18 mouse cellular contexts compared by ENCODE assay signal in the genomic region with DNA sequence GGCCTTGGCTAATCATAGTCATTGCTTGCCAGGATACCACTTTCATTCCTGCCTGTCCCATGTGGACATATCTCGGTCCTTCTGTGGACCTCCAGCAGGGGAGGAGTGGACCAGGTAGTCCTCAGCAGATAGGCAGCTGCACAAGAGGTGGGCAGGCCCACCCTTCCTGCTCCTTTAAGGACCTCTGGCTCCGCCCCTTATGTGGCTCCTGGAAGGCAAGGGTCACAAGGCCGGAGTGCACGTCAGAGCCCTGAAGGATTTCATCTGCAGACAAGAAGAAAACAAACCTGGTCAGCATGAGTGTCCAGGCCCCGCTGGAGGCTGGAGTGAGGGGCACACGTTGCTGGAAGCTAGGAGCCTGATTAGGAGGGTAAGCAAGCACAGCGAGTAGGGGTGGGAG. TPM values are rescaled to one million over a fixed set of nuclear protein-coding genes. Genes with fewer than 3 reads are reported as not detected.
DNase-seq lines count a peak whose midpoint lies in the region; ATAC-seq and TF ChIP-seq lines count a peak whose summit lies in the region.
"Had no signal": no experiment of that assay in that cellular context is flagged by ENCODE, and none has a peak within 500 bp of the region (broad histone marks: within the 10 kb centered on the region; RNA-seq: fewer than 3 reads in every experiment).

No protein-coding gene starts in this region.

- H3K9ac ChIP-seq in heart, embryonic 12.5 days = no peak overlapping the region
- no peak overlapping the region for H3K9ac ChIP-seq in intestine, embryonic 14.5 days (ENCODE audit: low read length)
- H3K9ac ChIP-seq: heart, embryonic 13.5 days; liver, embryonic 13.5 days; midbrain, embryonic 15.5 days; stomach, embryonic 15.5 days had no signal

- TF ChIP-seq CTCF in cerebellum, adult 2 months (IDR thresholded peaks at IDR 0.05; ENCODE audit: borderline replicate concordance, insufficient read depth, low read depth, low read length) = no peak

- 42% methylated on average over 7 of the region's 7 CpGs for WGBS in heart, embryonic 12.5 days
- 36% methylated on average over 7 of the region's 7 CpGs for WGBS in intestine, embryonic 14.5 days
- WGBS in cerebellum, adult 2 months = 68% methylated on average over 7 of the region's 7 CpGs

- H3K36me3 ChIP-seq in heart, embryonic 12.5 days = peaks cover 56% of the 10 kb centered on the region
- H3K36me3 ChIP-seq in intestine, embryonic 14.5 days (ENCODE audit: control insufficient read depth, insufficient read depth, low read length) = no peaks in the 10 kb centered on the region
- H3K36me3 ChIP-seq: liver, embryonic 13.5 days; stomach, embryonic 15.5 days had no signal

- no peaks in the 10 kb centered on the region for H3K27me3 ChIP-seq in heart, embryonic 12.5 days (replicated peaks)
- no peaks in the 10 kb centered on the region for H3K27me3 ChIP-seq in intestine, embryonic 14.5 days (replicated peaks; ENCODE audit: control insufficient read depth, insufficient read depth, low read length)
- H3K27me3 ChIP-seq in cerebellum, adult 2 months (ENCODE audit: control insufficient read depth, insufficient read depth, low read length) = no peaks in the 10 kb centered on the region
- H3K27me3 ChIP-seq: heart, embryonic 13.5 days; liver, embryonic 13.5 days; midbrain, embryonic 15.5 days; stomach, embryonic 15.5 days had no signal

- peaks cover 18% of the 10 kb centered on the region for H3K4me1 ChIP-seq in heart, embryonic 12.5 days (replicated peaks)
- peaks cover 11% of the 10 kb centered on the region; the same call in 1 of the 2 replicates for H3K4me1 ChIP-seq in intestine, embryonic 14.5 days (replicated peaks; ENCODE audit: control insufficient read depth, insufficient read depth, low read length)
- H3K4me1 ChIP-seq in cerebellum, adult 2 months (ENCODE audit: control insufficient read depth, insufficient read depth, low read length) = no peaks in the 10 kb centered on the region
- H3K4me1 ChIP-seq: liver, embryonic 13.5 days; midbrain, embryonic 15.5 days; stomach, embryonic 15.5 days had no signal

- 0 out of 2 replicates have a peak, but pooled peaks have one; percentile 37 for ATAC-seq in heart, embryonic 12.5 days (ENCODE audit: insufficient number of reproducible peaks, low FRiP score)
- ATAC-seq in intestine, embryonic 14.5 days (replicated peaks; ENCODE audit: low FRiP score, low TSS enrichment, low read depth) = 0 out of 2 replicates have a peak, but pooled peaks have one; percentile 48
- ATAC-seq in cerebellum, adult (ENCODE audit: insufficient number of reproducible peaks, low FRiP score, low TSS enrichment) = no peak
- ATAC-seq: midbrain, embryonic 15.5 days had no signal

- DNase-seq in heart, postnatal 14 days = no peak
- peak; percentile 19 for DNase-seq in R1 (ENCODE audit: low read depth, low spot score)
- DNase-seq in intestine, embryonic 14.5 days (ENCODE audit: low spot score) = no peak
- DNase-seq in kidney, postnatal 14 days = peak; percentile 46
- DNase-seq in cerebellum, adult 2 months = no peak
- DNase-seq in cerebellum, adult 9-10 months = no peak
- DNase-seq: adrenal gland, postnatal 14 days; B cell, adult 2 months; cerebellum, adult 18-20 months; liver, embryonic 13.5 days; right cerebral cortex, postnatal 4 days had no signal

- TF ChIP-seq POLR2A in cerebellum, adult 2 months (IDR thresholded peaks at IDR 0.05; ENCODE audit: borderline replicate concordance, insufficient read depth, low read length) = no peak

- H3K4me2 ChIP-seq in heart, embryonic 12.5 days = no peak overlapping the region
- H3K4me2 ChIP-seq in intestine, embryonic 14.5 days (ENCODE audit: low read length) = no peak overlapping the region
- H3K4me2 ChIP-seq: heart, embryonic 13.5 days; liver, embryonic 13.5 days; midbrain, embryonic 15.5 days; stomach, embryonic 15.5 days had no signal

- H3K9me3 ChIP-seq in heart, embryonic 12.5 days (replicated peaks) = no peaks in the 10 kb centered on the region
- H3K9me3 ChIP-seq in intestine, embryonic 14.5 days (ENCODE audit: control insufficient read depth, low read length) = no peaks in the 10 kb centered on the region
- H3K9me3 ChIP-seq: heart, embryonic 13.5 days; liver, embryonic 13.5 days; midbrain, embryonic 15.5 days; stomach, embryonic 15.5 days had no signal

- intact Hi-C loops in heart, postnatal 14 days (cut with DNase I) = no loop called here

- H3K27ac ChIP-seq in heart, embryonic 12.5 days (ENCODE audit: poor library complexity, severe bottlenecking) = no peak overlapping the region
- H3K27ac ChIP-seq in intestine, embryonic 14.5 days (ENCODE audit: low read depth) = no peak overlapping the region; the same call in 1 of the 2 replicates
- no peak overlapping the region for H3K27ac ChIP-seq in cerebellum, adult 2 months (ENCODE audit: insufficient read depth, low read length)
- H3K27ac ChIP-seq: liver, embryonic 13.5 days; midbrain, embryonic 15.5 days; stomach, embryonic 15.5 days had no signal

- H3K4me3 ChIP-seq in heart, embryonic 12.5 days = no peak overlapping the region
- H3K4me3 ChIP-seq in intestine, embryonic 14.5 days (ENCODE audit: low read depth, low read length) = no peak overlapping the region
- no peak overlapping the region for H3K4me3 ChIP-seq in cerebellum, adult 2 months (replicated peaks; ENCODE audit: insufficient read depth, low read depth, low read length)
- H3K4me3 ChIP-seq: heart, embryonic 13.5 days; liver, embryonic 13.5 days; midbrain, embryonic 15.5 days; stomach, embryonic 15.5 days had no signal

RNA-seq across cellular contexts. Expression of a gene that starts 16.1 kb away (rescaled TPM):
- polyA plus RNA-seq in heart, embryonic 12.5 days (2016; fragmentation: Nextera tagmentation; extraction: Ambion mirVana) = not detected in 2 replicates
- not detected for total RNA-seq in heart, postnatal 14 days (2021)
- not detected in 2 replicates for polyA plus RNA-seq in intestine, embryonic 14.5 days (2014; fragmentation: Nextera tagmentation; extraction: Ambion mirVana)
- not detected in 2 replicates for polyA plus RNA-seq in cerebellum, adult 2 months (2012; rRNA removed)
- total RNA-seq: adrenal gland, postnatal 14 days; left cerebral cortex, postnatal 10 days; neutrophil, adult 5-6 weeks had no signal
- polyA plus RNA-seq: heart, embryonic 13.5 days; liver, embryonic 13.5 days; midbrain, embryonic 15.5 days; stomach, embryonic 15.5 days had no signal

RNA-seq across cellular contexts. Expression of a gene that starts 32.6 kb away (rescaled TPM):
- polyA plus RNA-seq in heart, embryonic 12.5 days (2016; fragmentation: Nextera tagmentation; extraction: Ambion mirVana) = 24.6 and 25.1 TPM in 2 replicates
- total RNA-seq in heart, postnatal 14 days (2021) = 10 to 100 TPM; 17.3 to 19.6 TPM
- polyA plus RNA-seq in intestine, embryonic 14.5 days (2014; fragmentation: Nextera tagmentation; extraction: Ambion mirVana) = 7.6 and 8.1 TPM in 2 replicates
- polyA plus RNA-seq in cerebellum, adult 2 months (2012; rRNA removed) = 26.6 and 26.8 TPM in 2 replicates

Comparison
In these comparisons a context has a peak if more than half of its experiments do, and no peak if none do; other contexts are left out.
1. DNase-seq: peak in R1 (single experiment) and kidney, postnatal 14 days (single experiment); none in heart, postnatal 14 days (0 of 2), intestine, embryonic 14.5 days (single experiment), cerebellum, adult 2 months (0 of 2) and cerebellum, adult 9-10 months (single experiment).